Mouse (Mus musculus): ENCODE measurements around the gene Atp5d.

- TF ChIP-seq CTCF (IDR thresholded peaks at IDR 0.05; ENCODE audit: low read depth, low read length) (no peak), POLR2A (IDR thresholded peaks at IDR 0.05; ENCODE audit: insufficient read depth, low read length) (no peak), EP300 (IDR thresholded peaks at IDR 0.05; ENCODE audit: insufficient read depth, low read depth, low read length) (no peak)
Observed at GRCm38 (mm10) chr10:80163721-80164120, 25.3 kb downstream of the Atp5d start.
